Mouse (Mus musculus) kidney, postnatal 0 days (tissue): Measurements from ENCODE around the gene Gm20605. TPM values are rescaled to one million over a fixed set of nuclear protein-coding genes. Genes with fewer than 3 reads are reported as not detected.

Experiments
- ATAC-seq: fragments of 200-750 bp; cut with Nextera tagmentation; replicated peaks from 2 replicates; pipeline ENCODE4 v1.8.0; 2017; ENCODE audit warnings: low read depth, moderate number of reproducible peaks, moderate TSS enrichment, moderate library complexity; ENCODE audit not compliant: low FRiP score
- DNase-seq: peaks from one replicate; pipeline ENCODE4 v3.0.0-alpha.2; 2016; ENCODE audit warnings: low spot score
- H3K27ac ChIP-seq: fragments of 300-500 bp; sonication (generic); 2 replicates; pipeline ENCODE4 v1.5.1; 2014; ENCODE audit warnings: mild to moderate bottlenecking
- H3K27me3 ChIP-seq: fragments of 300-500 bp; sonication (generic); 2 replicates; pipeline ENCODE4 v1.6.1; 2014; ENCODE audit warnings: low read length, mixed read lengths; ENCODE audit not compliant: insufficient read depth
- H3K36me3 ChIP-seq: fragments of 300-500 bp; sonication (generic); 2 replicates; pipeline ENCODE4 v1.6.1; 2014; ENCODE audit warnings: low read length, mixed read lengths; ENCODE audit not compliant: insufficient read depth
- H3K4me1 ChIP-seq: fragments of 300-500 bp; sonication (generic); replicated peaks from 2 replicates; pipeline ENCODE4 v1.6.1; 2014; ENCODE audit warnings: antibody characterized with exemption, low read length, mixed read lengths; ENCODE audit not compliant: insufficient read depth
- H3K4me2 ChIP-seq: fragments of 300-500 bp; sonication (generic); 2 replicates; pipeline ENCODE4 v1.6.1; 2014; ENCODE audit warnings: mild to moderate bottlenecking, low read length, moderate library complexity, mixed read lengths
- H3K4me3 ChIP-seq: fragments of 300-500 bp; sonication (generic); replicated peaks from 2 replicates; pipeline ENCODE4 v1.5.1; 2014; ENCODE audit warnings: low read depth, low read length
- H3K9ac ChIP-seq: fragments of 300-500 bp; sonication (generic); 2 replicates; pipeline ENCODE4 v1.6.1; 2014; ENCODE audit warnings: low read depth, low read length
- H3K9me3 ChIP-seq: fragments of 300-500 bp; sonication (generic); replicated peaks from 2 replicates; pipeline ENCODE4 v1.6.1; 2016; ENCODE audit warnings: low read length, inconsistent platforms, mixed read lengths
- CTCF ChIP-seq: IDR thresholded peaks from 2 replicates; pipeline ENCODE4 v1.5.1; 2016; ENCODE audit warnings: antibody characterized with exemption, low read depth, mild to moderate bottlenecking, moderate library complexity
- WGBS: fragments of 180-500 bp; shearing (Covaris S2); extraction: QIAGEN DNeasy Blood & Tissue Kit; methylation state at CpG from one replicate; pipeline ENCODE4 v1.1.7; 2014; 5-methylcytosine and 5-hydroxymethylcytosine counted together
- polyA plus RNA-seq: library from polyadenylated mRNA; unstranded; fragments of >200 nt; fragmentation: Nextera tagmentation; extraction: Ambion mirVana; gene quantifications from 2 replicates; pipeline ENCODE4 v1.2.1, GENCODE M21; 2015

Gm20605 gene
- 5.3 and 6.2 TPM in 2 replicates for polyA plus RNA-seq

- Histone ChIP-seq H3K27me3 (no peaks in the 10 kb centered on the region), H3K9ac (peak within 1 kb of the TSS; percentile 78), H3K4me3 (peak within 1 kb of the TSS; percentile 74), H3K4me2 (peak within 1 kb of the TSS; percentile 72), H3K36me3 (peaks cover 5% of the 10 kb centered on the region; the same call in 1 of the 2 replicates), H3K27ac (peak within 1 kb of the TSS; percentile 96), H3K9me3 (no peaks in the 10 kb centered on the region), H3K4me1 (peaks cover 23% of the 10 kb centered on the region; the same call in 1 of the 2 replicates)
- ATAC-seq: peak; percentile 95
- peak; percentile 100 for DNase-seq
- WGBS: under 1% methylated on average over 44 of the region's 46 CpGs
- TF ChIP-seq CTCF: peak; percentile 39
These were observed at the start of gene Gm20605, which contains the start of the genes Fbxo24 and Lrch4 for GRCm38 (mm10) chr5:137628498-137629305. TSS of gene Gm20605 (plus strand) at chr5:137629175. TSS of gene Fbxo24 (minus strand) at chr5:137629002. TSS of gene Lrch4 (plus strand) at chr5:137629121.

DNA sequence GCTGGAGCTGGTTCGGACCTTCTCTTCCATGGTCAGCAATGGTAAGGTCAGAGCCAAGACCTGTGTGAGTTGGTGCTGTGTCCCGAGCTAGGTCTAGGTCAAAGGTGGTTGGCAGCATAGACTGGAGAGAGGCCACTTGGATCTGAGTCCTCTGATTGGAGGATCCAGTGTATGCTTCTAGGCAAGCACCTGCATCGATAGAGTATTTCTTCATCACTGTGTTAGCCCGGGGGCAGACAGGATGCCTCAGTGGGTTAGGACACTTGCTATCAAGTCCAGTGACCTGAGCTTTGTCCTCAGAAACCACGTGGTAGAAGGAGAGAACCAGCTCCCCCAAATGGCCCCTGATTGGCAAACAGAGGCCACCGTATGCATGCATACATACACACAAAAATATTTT is 48.7 kb upstream of the Gm20605 start:
- no peak overlapping the region for H3K4me3 ChIP-seq
- DNase-seq (no peak), ATAC-seq (no peak)
- H3K4me2 ChIP-seq: no peak overlapping the region
- H3K36me3 ChIP-seq: no peaks in the 10 kb centered on the region
- no peaks in the 10 kb centered on the region for H3K4me1 ChIP-seq
- H3K9ac ChIP-seq: no peak overlapping the region
- TF ChIP-seq CTCF: no peak
- no peaks in the 10 kb centered on the region for H3K9me3 ChIP-seq
- H3K27ac ChIP-seq: no peak overlapping the region
- peaks cover 8% of the 10 kb centered on the region; the same call in 1 of the 2 replicates for H3K27me3 ChIP-seq
- 81% methylated on average over 6 of the region's 6 CpGs for WGBS

DNA sequence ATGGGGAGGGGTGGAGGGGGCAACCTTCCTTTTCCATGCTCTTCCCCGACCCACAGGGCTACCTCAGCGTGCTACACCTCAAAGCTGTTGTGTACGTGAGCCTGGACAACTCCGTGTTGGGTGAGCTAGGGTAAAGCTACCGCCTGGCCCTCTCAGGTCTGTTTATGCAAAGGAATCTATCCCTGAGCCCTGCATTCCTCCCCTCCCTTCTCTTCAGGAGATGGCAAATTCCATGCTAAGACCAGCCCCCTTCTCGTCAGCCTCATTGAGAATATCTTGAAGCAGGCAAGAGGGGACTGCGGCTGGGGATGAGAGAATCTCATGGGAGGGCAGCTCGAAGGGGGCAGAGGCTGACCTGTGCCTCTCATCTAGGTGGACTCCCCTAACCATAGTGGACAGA is 46.3 kb upstream of the Gm20605 start:
- Histone ChIP-seq H3K4me1 (no peaks in the 10 kb centered on the region), H3K27me3 (peaks cover 8% of the 10 kb centered on the region; the same call in 1 of the 2 replicates), H3K9ac (no peak overlapping the region), H3K27ac (no peak overlapping the region), H3K36me3 (no peaks in the 10 kb centered on the region), H3K9me3 (no peaks in the 10 kb centered on the region), H3K4me2 (no peak overlapping the region), H3K4me3 (no peak overlapping the region)
- DNase-seq (no peak), ATAC-seq (no peak)
- WGBS: 31% methylated on average over 8 of the region's 8 CpGs
- TF ChIP-seq CTCF: no peak

GRCm38 (mm10) chr5:137583670-137584169 is 45.3 kb upstream of the Gm20605 start:
- WGBS: 14% methylated on average over 27 of the region's 27 CpGs
- Histone ChIP-seq H3K9ac (0 out of 2 replicates have a peak overlapping the region, but pooled peaks have one; percentile 14), H3K4me3 (peak overlapping the region; percentile 20; the same call in 1 of the 2 replicates), H3K9me3 (no peaks in the 10 kb centered on the region), H3K27me3 (peaks cover 8% of the 10 kb centered on the region; the same call in 1 of the 2 replicates), H3K27ac (no peak overlapping the region), H3K4me1 (no peaks in the 10 kb centered on the region), H3K4me2 (peak overlapping the region; percentile 56), H3K36me3 (no peaks in the 10 kb centered on the region)
- ATAC-seq (peak; percentile 30; the same call in 1 of the 2 replicates), DNase-seq (peak; percentile 52)
- TF ChIP-seq CTCF: no peak

DNA sequence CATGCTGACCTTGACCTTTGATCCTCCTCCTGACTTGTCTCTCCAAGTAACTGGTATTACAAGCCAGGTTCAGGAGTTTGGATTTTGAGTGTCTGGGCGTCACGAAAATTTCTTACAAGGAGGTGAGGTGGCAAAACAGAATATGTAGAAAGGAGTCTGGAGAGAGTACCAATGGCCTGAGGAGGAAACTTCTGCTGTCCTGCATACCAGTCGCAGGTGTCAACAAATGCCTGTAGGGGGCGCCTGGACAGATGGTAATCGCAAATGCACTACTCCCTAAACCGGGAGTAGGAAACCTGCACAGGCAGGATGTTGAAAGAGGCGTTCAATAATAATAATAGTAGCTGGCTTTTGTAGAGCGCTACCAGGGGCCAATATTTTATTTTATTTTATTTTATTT is 44.0 kb upstream of the Gm20605 start:
- peak; percentile 85 for DNase-seq
- peak; percentile 68 for TF ChIP-seq CTCF
- H3K27me3 ChIP-seq: peaks cover 8% of the 10 kb centered on the region; the same call in 1 of the 2 replicates
- H3K4me2 ChIP-seq: no peak overlapping the region
- H3K4me1 ChIP-seq: no peaks in the 10 kb centered on the region
- no peak overlapping the region for H3K4me3 ChIP-seq
- H3K9me3 ChIP-seq: no peaks in the 10 kb centered on the region
- no peaks in the 10 kb centered on the region for H3K36me3 ChIP-seq
- H3K27ac ChIP-seq: no peak overlapping the region
- ATAC-seq: no peak
- no peak overlapping the region for H3K9ac ChIP-seq
- 34% methylated on average over 8 of the region's 8 CpGs for whole genome bisulfite sequencing

DNA sequence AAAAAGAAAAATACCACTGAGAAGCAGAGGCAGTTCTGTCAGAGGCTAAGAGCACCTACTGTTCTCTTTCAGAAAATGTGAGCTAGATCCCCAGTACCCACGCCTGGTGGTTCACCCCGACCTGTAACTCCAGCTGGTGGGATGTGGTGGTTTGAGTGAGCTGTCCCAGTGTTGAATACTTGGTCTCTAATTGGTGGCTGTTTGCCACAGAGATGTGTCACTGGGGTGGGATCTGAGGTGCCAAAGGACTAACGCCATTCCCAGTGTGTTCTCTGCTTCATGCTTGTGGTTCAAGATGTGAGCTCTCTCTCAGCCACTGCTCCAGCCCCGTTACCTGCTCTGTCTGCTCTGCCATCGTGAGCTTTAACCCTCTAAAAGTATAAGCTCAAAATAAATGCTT is 38.5 kb upstream of the Gm20605 start:
- Histone ChIP-seq H3K4me1 (no peaks in the 10 kb centered on the region), H3K27me3 (no peaks in the 10 kb centered on the region), H3K9ac (no peak overlapping the region), H3K27ac (no peak overlapping the region), H3K4me3 (no peak overlapping the region), H3K36me3 (no peaks in the 10 kb centered on the region), H3K4me2 (no peak overlapping the region), H3K9me3 (no peaks in the 10 kb centered on the region)
- no peak for DNase-seq
- 75% methylated on average over 5 of the region's 5 CpGs for WGBS
- no peak for ATAC-seq
- TF ChIP-seq CTCF: no peak
